Mouse (Mus musculus) heart, postnatal 0 days (tissue): ENCODE data around the gene Agbl4. TPM values are rescaled to one million over a fixed set of nuclear protein-coding genes. Genes with fewer than 3 reads are reported as not detected.

Experiments
- ATAC-seq: fragments of 200-750 bp; cut with Nextera tagmentation; 2 replicates; pipeline ENCODE4 v1.8.0; 2017; ENCODE audit warnings: low read depth, moderate number of reproducible peaks, moderate library complexity; ENCODE audit not compliant: insufficient read depth
- DNase-seq: peaks from one replicate; pipeline ENCODE4 v3.0.0-alpha.2; 2016; ENCODE audit warnings: low spot score
- H3K27ac ChIP-seq: fragments of 300-500 bp; sonication (generic); 2 replicates; pipeline ENCODE4 v1.5.1; 2014; ENCODE audit warnings: low read depth, mild to moderate bottlenecking
- H3K27me3 ChIP-seq: fragments of 300-500 bp; sonication (generic); 2 replicates; pipeline ENCODE4 v1.6.1; 2014; ENCODE audit warnings: low read length, mixed read lengths; ENCODE audit not compliant: control insufficient read depth, insufficient read depth
- H3K36me3 ChIP-seq: fragments of 300-500 bp; sonication (generic); replicated peaks from 2 replicates; pipeline ENCODE4 v1.6.1; 2014; ENCODE audit warnings: low read length, mixed read lengths; ENCODE audit not compliant: control insufficient read depth, insufficient read depth
- H3K4me1 ChIP-seq: fragments of 300-500 bp; sonication (generic); 2 replicates; pipeline ENCODE4 v1.6.1; 2014; ENCODE audit warnings: antibody characterized with exemption; ENCODE audit not compliant: control insufficient read depth, insufficient read depth
- H3K4me2 ChIP-seq: fragments of 300-500 bp; sonication (generic); 2 replicates; pipeline ENCODE4 v1.6.1; 2014; ENCODE audit warnings: low read depth, mild to moderate bottlenecking, low read length, moderate library complexity
- H3K4me3 ChIP-seq: fragments of 300-500 bp; sonication (generic); 2 replicates; pipeline ENCODE4 v1.5.1; 2014; ENCODE audit warnings: low read depth, low read length
- H3K9ac ChIP-seq: fragments of 300-500 bp; sonication (generic); replicated peaks from 2 replicates; pipeline ENCODE4 v1.6.1; 2014; ENCODE audit warnings: low read depth, low read length, mixed read lengths
- H3K9me3 ChIP-seq: fragments of 300-500 bp; sonication (generic); replicated peaks from 2 replicates; pipeline ENCODE4 v1.6.1; 2016; ENCODE audit warnings: low read length; ENCODE audit not compliant: control insufficient read depth
- CTCF ChIP-seq: IDR thresholded peaks from 2 replicates; pipeline ENCODE4 v1.5.1; 2016; ENCODE audit warnings: antibody characterized with exemption, control low read depth, low read depth
- EP300 ChIP-seq: IDR thresholded peaks from 2 replicates; pipeline ENCODE4 v1.6.1; 2016; ENCODE audit warnings: antibody characterized with exemption, low read depth
- WGBS: fragments of 180-500 bp; shearing (Covaris S2); extraction: QIAGEN DNeasy Blood & Tissue Kit; methylation state at CpG from one replicate; pipeline ENCODE4 v1.1.7; 2014; 5-methylcytosine and 5-hydroxymethylcytosine counted together
- polyA plus RNA-seq: library from polyadenylated mRNA; unstranded; fragments of >200 nt; fragmentation: Nextera tagmentation; extraction: Ambion mirVana; gene quantifications from 2 replicates; pipeline ENCODE4 v1.2.1, GENCODE M21; 2015
- total RNA-seq: library from RNA; depleted of rRNA; stranded (reverse); fragments of >200 nt; gene quantifications from 2 replicates; pipeline ENCODE4 v1.2.3, GENCODE M21; 2014; ENCODE audit warnings: low replicate concordance

Gene Agbl4
- total and polyA plus RNA-seq, 2 experiments from 2014 or later = 0.55 TPM; not detected in 1

GRCm38 (mm10) chr4:111367771-111368170 lies 970.3 kb downstream of the Agbl4 start:
- Histone ChIP-seq H3K36me3 (no peaks in the 10 kb centered on the region), H3K27ac (no peak overlapping the region), H3K9ac (no peak overlapping the region), H3K27me3 (no peaks in the 10 kb centered on the region), H3K4me1 (no peaks in the 10 kb centered on the region), H3K4me2 (no peak overlapping the region), H3K9me3 (no peaks in the 10 kb centered on the region), H3K4me3 (no peak overlapping the region)
- ATAC-seq = no peak
- WGBS = 53% methylated on average over 2 of the region's 2 CpGs
- TF ChIP-seq EP300 = no peak
- no peak for TF ChIP-seq CTCF
- DNase-seq = no peak

- ATAC-seq = no peak
- no peaks in the 10 kb centered on the region for H3K27me3 ChIP-seq
- TF ChIP-seq CTCF = no peak
- TF ChIP-seq EP300 = no peak
- no peak overlapping the region for H3K4me3 ChIP-seq
- H3K4me1 ChIP-seq = no peaks in the 10 kb centered on the region
- H3K4me2 ChIP-seq = no peak overlapping the region
- DNase-seq = no peak
- H3K27ac ChIP-seq = no peak overlapping the region
- H3K9me3 ChIP-seq = no peaks in the 10 kb centered on the region
- no peaks in the 10 kb centered on the region for H3K36me3 ChIP-seq
- H3K9ac ChIP-seq = no peak overlapping the region
These were observed 979.7 kb downstream of the Agbl4 start for GRCm38 (mm10) chr4:111377159-111377558.

- H3K9ac ChIP-seq = no peak overlapping the region
- 88% methylated on average over 3 of the region's 3 CpGs for WGBS
- no peak overlapping the region for H3K27ac ChIP-seq
- no peaks in the 10 kb centered on the region for H3K36me3 ChIP-seq
- DNase-seq = no peak
- TF ChIP-seq CTCF = no peak
- TF ChIP-seq EP300 = no peak
- H3K9me3 ChIP-seq = no peaks in the 10 kb centered on the region
- no peak overlapping the region for H3K4me3 ChIP-seq
- no peaks in the 10 kb centered on the region for H3K27me3 ChIP-seq
- H3K4me1 ChIP-seq = no peaks in the 10 kb centered on the region
- ATAC-seq = no peak
- H3K4me2 ChIP-seq = no peak overlapping the region
These were observed 980.6 kb downstream of the Agbl4 start for GRCm38 (mm10) chr4:111378071-111378470.

GRCm38 (mm10) chr4:111383101-111383500 lies 985.6 kb downstream of the Agbl4 start:
- 85% methylated on average over 2 of the region's 2 CpGs for WGBS
- no peak overlapping the region for H3K27ac ChIP-seq
- no peaks in the 10 kb centered on the region for H3K36me3 ChIP-seq
- no peaks in the 10 kb centered on the region for H3K27me3 ChIP-seq
- TF ChIP-seq EP300 = no peak
- TF ChIP-seq CTCF = no peak
- no peak overlapping the region for H3K9ac ChIP-seq
- no peak overlapping the region for H3K4me2 ChIP-seq
- no peak for DNase-seq
- H3K4me1 ChIP-seq = no peaks in the 10 kb centered on the region
- ATAC-seq = no peak
- H3K4me3 ChIP-seq = no peak overlapping the region
- H3K9me3 ChIP-seq = no peaks in the 10 kb centered on the region

GRCm38 (mm10) chr4:111390736-111391135 lies 993.3 kb downstream of the Agbl4 start:
- no peaks in the 10 kb centered on the region for H3K36me3 ChIP-seq
- no peaks in the 10 kb centered on the region for H3K4me1 ChIP-seq
- H3K27ac ChIP-seq = no peak overlapping the region
- TF ChIP-seq CTCF (no peak), EP300 (no peak)
- no peak overlapping the region for H3K9ac ChIP-seq
- H3K4me2 ChIP-seq = no peak overlapping the region
- ATAC-seq (no peak), DNase-seq (no peak)
- H3K9me3 ChIP-seq = no peaks in the 10 kb centered on the region
- no peak overlapping the region for H3K4me3 ChIP-seq
- H3K27me3 ChIP-seq = no peaks in the 10 kb centered on the region

- DNase-seq (no peak), ATAC-seq (no peak)
- H3K4me1 ChIP-seq = no peaks in the 10 kb centered on the region
- H3K9me3 ChIP-seq = no peaks in the 10 kb centered on the region
- no peak overlapping the region for H3K4me2 ChIP-seq
- H3K36me3 ChIP-seq = no peaks in the 10 kb centered on the region
- H3K9ac ChIP-seq = no peak overlapping the region
- TF ChIP-seq EP300 = no peak
- TF ChIP-seq CTCF = no peak
- H3K27ac ChIP-seq = no peak overlapping the region
- no peak overlapping the region for H3K4me3 ChIP-seq
- H3K27me3 ChIP-seq = no peaks in the 10 kb centered on the region
These were observed 1002.3 kb downstream of the Agbl4 start for GRCm38 (mm10) chr4:111399784-111400183.
